Mouse (Mus musculus) liver, postnatal 0 days (tissue): ENCODE results near the gene Slc38a4. TPM values are rescaled to one million over a fixed set of nuclear protein-coding genes. Genes with fewer than 3 reads are reported as not detected.

ENCODE experiments used
- ATAC-seq: fragments of 200-750 bp; cut with Nextera tagmentation; 2 replicates; pipeline ENCODE4 v1.8.0; 2017; ENCODE audit warnings: mild to moderate bottlenecking, moderate library complexity
- DNase-seq: peaks from one replicate; pipeline ENCODE4 v3.0.0-alpha.2; 2016
- H3K27ac ChIP-seq: fragments of 300-500 bp; sonication (generic); 2 replicates; pipeline ENCODE4 v1.5.1; 2014; ENCODE audit warnings: antibody characterized with exemption, moderate library complexity, mild to moderate bottlenecking, low read depth
- H3K27me3 ChIP-seq: fragments of 300-500 bp; sonication (generic); 2 replicates; pipeline ENCODE4 v1.6.1; 2014; ENCODE audit warnings: low read length, control low read depth, mixed read lengths; ENCODE audit not compliant: insufficient read depth
- H3K36me3 ChIP-seq: fragments of 300-500 bp; sonication (generic); replicated peaks from 2 replicates; pipeline ENCODE4 v1.6.1; 2014; ENCODE audit warnings: mild to moderate bottlenecking, control low read depth, low read length, moderate library complexity, mixed read lengths; ENCODE audit not compliant: insufficient read depth
- H3K4me1 ChIP-seq: fragments of 300-500 bp; sonication (generic); 2 replicates; pipeline ENCODE4 v1.6.1; 2014; ENCODE audit warnings: antibody characterized with exemption, mild to moderate bottlenecking, control low read depth; ENCODE audit not compliant: insufficient read depth
- H3K4me2 ChIP-seq: fragments of 300-500 bp; sonication (generic); 2 replicates; pipeline ENCODE4 v1.6.1; 2014; ENCODE audit warnings: low read depth, mild to moderate bottlenecking, low read length, moderate library complexity, mixed read lengths
- H3K4me3 ChIP-seq: fragments of 300-500 bp; sonication (generic); 2 replicates; pipeline ENCODE4 v1.5.1; 2014; ENCODE audit warnings: low read depth, low read length
- H3K9ac ChIP-seq: fragments of 300-500 bp; sonication (generic); replicated peaks from 2 replicates; pipeline ENCODE4 v1.6.1; 2014; ENCODE audit warnings: mild to moderate bottlenecking, moderate library complexity
- H3K9me3 ChIP-seq: fragments of 300-500 bp; sonication (generic); 2 replicates; pipeline ENCODE4 v1.6.1; 2016; ENCODE audit warnings: mild to moderate bottlenecking, control low read depth, low read length, mixed read lengths
- CTCF ChIP-seq: sonication (generic); IDR thresholded peaks from 2 replicates; pipeline ENCODE4 v1.5.1; 2016; ENCODE audit warnings: antibody characterized with exemption, low read depth
- EP300 ChIP-seq: IDR thresholded peaks from 2 replicates; pipeline ENCODE4 v1.6.1; 2016; ENCODE audit warnings: antibody characterized with exemption, low read depth, mild to moderate bottlenecking
- whole genome bisulfite sequencing: fragments of 180-500 bp; shearing (Covaris S2); extraction: QIAGEN DNeasy Blood & Tissue Kit; methylation state at CpG from one replicate; pipeline ENCODE4 v1.1.7; 2014; ENCODE audit not compliant: insufficient replicate concordance; 5-methylcytosine and 5-hydroxymethylcytosine counted together
- polyA plus RNA-seq: library from polyadenylated mRNA; unstranded; fragments of >200 nt; fragmentation: Nextera tagmentation; extraction: Ambion mirVana; gene quantifications from 2 replicates; pipeline ENCODE4 v1.2.1, GENCODE M21; 2015

The Slc38a4 gene
- polyA plus RNA-seq, 1 experiment from 2014 or later: 295 TPM

DNA sequence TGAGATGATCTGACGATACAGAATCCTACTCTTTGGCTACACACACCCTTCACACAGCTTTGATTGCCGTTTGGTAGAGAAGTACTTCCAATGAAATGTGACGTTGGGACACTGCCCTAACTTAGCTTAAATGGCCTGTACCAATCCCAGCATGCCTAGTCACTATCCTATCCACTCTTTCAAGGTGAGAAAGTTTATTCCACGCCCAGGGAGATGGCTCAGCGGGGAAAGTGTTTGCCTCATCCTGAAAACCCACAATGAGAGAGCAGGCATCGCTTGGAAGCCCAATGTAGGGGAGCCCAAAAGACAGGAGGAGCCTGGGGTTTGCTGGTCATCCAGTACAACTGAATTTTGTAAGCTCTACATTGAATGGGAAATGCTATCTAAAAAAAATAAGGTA is 4.8 kb upstream of the Slc38a4 start:
- DNase-seq (no peak), ATAC-seq (no peak)
- Histone ChIP-seq H3K4me2 (no peak overlapping the region), H3K36me3 (no peaks in the 10 kb centered on the region), H3K27ac (peak overlapping the region; percentile 85; the same call in 1 of the 2 replicates), H3K9me3 (no peaks in the 10 kb centered on the region), H3K4me3 (no peak overlapping the region), H3K27me3 (no peaks in the 10 kb centered on the region), H3K4me1 (peaks cover 10% of the 10 kb centered on the region), H3K9ac (no peak overlapping the region)
- TF ChIP-seq CTCF (no peak), EP300 (no peak)
- 80% methylated on average over 6 of the region's 6 CpGs for WGBS

DNA sequence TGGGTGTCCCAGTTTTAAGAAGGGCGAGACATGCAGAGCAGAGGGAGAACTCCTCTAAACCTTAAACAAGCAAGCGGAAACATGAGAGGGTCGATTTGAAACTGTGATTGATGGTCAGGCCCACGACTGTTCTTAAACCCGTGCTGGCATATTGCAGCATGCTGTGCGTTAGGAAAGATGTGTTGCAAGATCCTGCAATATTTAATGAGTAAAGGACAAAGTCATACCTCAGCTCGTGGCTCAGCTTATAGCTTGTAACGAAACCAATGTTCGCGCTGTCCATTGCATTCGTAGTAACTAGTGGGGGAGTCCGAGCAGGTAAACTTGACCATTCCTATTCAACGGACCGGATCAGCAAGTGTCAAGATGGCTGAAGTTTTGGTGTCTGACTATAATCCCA is 4.3 kb upstream of the Slc38a4 start:
- no peaks in the 10 kb centered on the region for H3K27me3 ChIP-seq
- peak; percentile 88 for ATAC-seq
- WGBS: 51% methylated on average over 14 of the region's 14 CpGs
- H3K9me3 ChIP-seq: peaks cover under 1% of the 10 kb centered on the region
- no peaks in the 10 kb centered on the region for H3K36me3 ChIP-seq
- H3K27ac ChIP-seq: peak overlapping the region; percentile 85
- peaks cover 10% of the 10 kb centered on the region for H3K4me1 ChIP-seq
- no peak overlapping the region for H3K4me2 ChIP-seq
- no peak overlapping the region for H3K4me3 ChIP-seq
- TF ChIP-seq EP300 (peak; percentile 64), CTCF (no peak)
- DNase-seq: peak; percentile 44
- H3K9ac ChIP-seq: no peak overlapping the region

DNA sequence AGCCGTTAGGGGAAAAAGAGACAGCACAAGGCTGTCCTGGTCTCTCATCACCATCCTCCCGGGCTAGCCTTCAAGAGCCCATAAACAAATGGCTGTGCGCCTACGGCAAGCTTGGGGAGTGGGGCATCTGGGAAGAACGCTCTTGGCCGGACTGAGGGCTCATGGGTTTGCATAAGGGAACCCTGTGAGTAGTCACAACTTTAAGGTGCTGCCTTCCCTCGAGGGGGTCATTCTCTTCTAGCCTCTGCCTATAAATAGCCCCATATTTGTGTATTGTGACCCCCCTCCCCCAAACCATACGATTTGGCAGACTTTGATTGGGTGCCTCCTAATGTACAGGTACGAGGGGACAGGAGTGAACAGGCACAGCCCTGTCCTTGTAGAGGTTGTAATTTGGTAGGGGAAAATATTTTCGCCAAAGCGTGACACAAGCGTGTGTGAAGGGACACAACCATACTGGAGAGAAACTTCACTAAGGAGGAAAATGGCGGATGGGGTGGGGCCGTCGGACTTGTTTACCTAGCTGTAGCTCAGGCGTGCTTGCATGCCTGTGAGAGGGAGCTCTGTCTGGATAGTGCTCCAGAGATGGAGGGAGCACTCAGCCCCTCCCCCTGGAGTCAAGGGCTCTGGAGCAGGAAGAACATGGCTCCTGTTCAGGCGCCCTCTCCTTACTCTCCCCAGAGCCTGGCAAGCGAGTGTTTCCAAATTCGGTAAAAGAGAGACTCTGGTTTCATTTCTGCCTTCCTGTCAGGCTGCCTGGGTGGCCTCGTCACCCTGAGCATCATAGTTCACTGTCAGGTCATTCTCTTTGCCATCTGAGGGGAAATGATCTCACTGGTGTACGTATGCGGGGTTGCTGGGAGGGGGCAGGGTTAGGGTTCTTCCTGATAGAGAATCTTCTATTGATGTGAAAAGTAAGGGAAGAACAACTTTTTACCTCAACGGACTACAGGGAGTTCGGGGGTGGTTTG is 3.6 kb upstream of the Slc38a4 start:
- Histone ChIP-seq H3K4me3 (no peak overlapping the region), H3K4me2 (no peak overlapping the region), H3K9ac (no peak overlapping the region), H3K27ac (peak overlapping the region; percentile 85), H3K4me1 (peaks cover 10% of the 10 kb centered on the region), H3K36me3 (no peaks in the 10 kb centered on the region), H3K27me3 (0 out of 2 replicates have a peak, but pooled peaks cover 5% of the 10 kb centered on the region), H3K9me3 (peaks cover 6% of the 10 kb centered on the region)
- WGBS: 71% methylated on average over 24 of the region's 24 CpGs
- peak; percentile 85 for ATAC-seq
- TF ChIP-seq CTCF (no peak), EP300 (no peak)
- DNase-seq: peak; percentile 30

DNA sequence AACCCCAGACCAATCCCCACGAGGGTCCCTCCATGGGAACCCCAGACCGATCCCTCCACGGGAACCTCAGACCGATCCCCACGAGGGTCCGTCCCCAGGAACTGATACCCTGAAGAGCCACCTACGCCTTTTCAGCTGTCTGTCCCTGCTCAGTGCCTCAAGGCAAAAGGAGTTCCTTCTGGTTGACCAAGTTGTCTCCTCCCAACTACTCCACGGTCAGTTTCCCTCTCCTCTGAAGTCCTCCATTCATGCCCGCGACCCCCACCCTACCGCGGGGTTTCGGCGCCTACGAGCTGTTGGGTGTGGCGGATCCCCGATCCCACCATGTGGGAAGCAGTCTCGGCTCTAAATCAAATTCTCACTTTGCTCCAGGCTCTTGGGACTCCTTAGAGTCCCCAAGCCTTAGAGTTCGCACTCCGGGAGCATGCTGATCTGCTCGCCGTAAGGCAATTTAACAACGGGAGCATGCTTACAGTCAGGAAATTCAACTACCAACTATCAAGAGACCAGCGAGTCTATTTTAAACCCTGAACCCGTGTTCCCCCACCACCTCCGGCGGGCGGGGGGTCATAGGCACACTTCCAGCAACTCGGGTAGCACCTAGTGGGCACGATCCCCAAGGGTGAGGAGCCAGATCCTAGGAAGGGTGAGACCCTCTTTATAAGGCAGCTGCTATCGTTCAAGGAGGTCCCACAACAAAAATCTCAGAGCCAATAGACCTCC is 828 bp downstream of the Slc38a4 start:
- H3K9me3 ChIP-seq: peaks cover 6% of the 10 kb centered on the region
- ATAC-seq (no peak), DNase-seq (no peak)
- H3K36me3 ChIP-seq: no peaks in the 10 kb centered on the region
- peak overlapping the region; percentile 73 for H3K27ac ChIP-seq
- TF ChIP-seq CTCF: no peak
- no peak for TF ChIP-seq EP300
- H3K27me3 ChIP-seq: 0 out of 2 replicates have a peak, but pooled peaks cover 5% of the 10 kb centered on the region
- 47% methylated on average over 31 of the region's 31 CpGs for WGBS
- H3K9ac ChIP-seq: peak overlapping the region; percentile 64
- peak overlapping the region; percentile 49 for H3K4me3 ChIP-seq
- H3K4me2 ChIP-seq: peak overlapping the region; percentile 58
- peaks cover 12% of the 10 kb centered on the region for H3K4me1 ChIP-seq

DNA sequence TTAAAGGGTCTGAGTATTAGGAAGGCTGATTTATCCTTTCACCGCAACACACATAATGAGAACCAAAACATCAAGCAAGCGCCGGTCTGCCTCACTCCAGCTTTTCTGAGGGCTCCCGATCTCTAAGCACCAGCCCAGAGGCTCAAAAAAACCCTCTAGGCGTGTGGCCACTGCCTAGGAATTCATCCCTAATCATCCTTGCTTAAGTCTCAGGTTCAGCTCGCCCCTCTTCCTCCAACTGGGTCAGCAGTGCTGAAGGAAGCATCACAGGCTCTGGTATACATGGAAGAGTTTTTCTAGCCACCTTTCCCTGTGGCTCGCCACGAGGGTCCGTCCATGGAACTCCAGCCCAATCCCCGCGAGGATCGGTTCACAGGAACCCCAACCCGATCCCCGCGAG is 1.6 kb downstream of the Slc38a4 start:
- peak overlapping the region; percentile 64 for H3K9ac ChIP-seq

DNA sequence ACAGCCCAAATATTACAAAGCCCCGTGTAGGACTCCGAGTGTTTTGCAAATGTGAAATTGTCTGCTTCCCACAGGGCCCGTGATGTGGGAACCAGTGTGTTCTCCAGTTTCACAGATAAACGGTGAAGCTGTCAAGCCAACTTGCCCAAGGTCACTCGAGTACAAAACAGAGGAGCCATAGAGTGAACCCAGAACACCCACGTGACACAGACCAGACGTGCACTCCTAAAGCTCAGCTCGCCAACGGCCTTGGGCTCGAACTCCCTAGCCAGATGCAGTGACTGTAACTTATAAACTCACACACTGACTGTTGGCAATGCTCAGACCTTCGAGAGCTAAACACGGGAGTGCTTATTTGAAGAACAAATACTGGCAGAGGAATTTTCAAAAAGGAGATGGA is 5.3 kb downstream of the Slc38a4 start:
- Histone ChIP-seq H3K27ac (no peak overlapping the region), H3K27me3 (0 out of 2 replicates have a peak, but pooled peaks cover 5% of the 10 kb centered on the region), H3K9ac (no peak overlapping the region), H3K36me3 (no peaks in the 10 kb centered on the region), H3K4me3 (no peak overlapping the region), H3K9me3 (peaks cover 6% of the 10 kb centered on the region), H3K4me2 (0 out of 2 replicates have a peak overlapping the region, but pooled peaks have one; percentile 9), H3K4me1 (0 out of 2 replicates have a peak, but pooled peaks cover 5% of the 10 kb centered on the region)
- ATAC-seq (no peak), DNase-seq (no peak)
- no peak for TF ChIP-seq EP300
- WGBS: 47% methylated on average over 12 of the region's 12 CpGs

More for the DNA sequence above, 1.6 kb downstream of the Slc38a4 start:
- H3K4me3 ChIP-seq: peak overlapping the region; percentile 49
- WGBS: 35% methylated on average over 15 of the region's 15 CpGs
- peaks cover 8% of the 10 kb centered on the region for H3K4me1 ChIP-seq
- peak overlapping the region; percentile 58 for H3K4me2 ChIP-seq
- peaks cover 6% of the 10 kb centered on the region for H3K9me3 ChIP-seq
- no peaks in the 10 kb centered on the region for H3K36me3 ChIP-seq
- TF ChIP-seq EP300 (no peak), CTCF (no peak)
- peak overlapping the region; percentile 73 for H3K27ac ChIP-seq
- ATAC-seq (no peak), DNase-seq (no peak)
- H3K27me3 ChIP-seq: 0 out of 2 replicates have a peak, but pooled peaks cover 5% of the 10 kb centered on the region
